Mouse (Mus musculus) megakaryocyte, embryonic 14.5 days (primary cell): ENCODE results near the gene Dst. TPM values are rescaled to one million over a fixed set of nuclear protein-coding genes. Genes with fewer than 3 reads are reported as not detected.

ENCODE experiments used
- H3K27me3 ChIP-seq: replicated peaks from 2 replicates; pipeline ENCODE3; 2012; ENCODE audit warnings: inconsistent platforms
- H3K36me3 ChIP-seq: replicated peaks from 2 replicates; pipeline ENCODE3; 2012; ENCODE audit warnings: low read length, inconsistent platforms, mixed read lengths
- H3K4me1 ChIP-seq: 2 replicates; pipeline ENCODE4 v1.6.1; 2012; ENCODE audit warnings: inconsistent platforms
- H3K4me3 ChIP-seq: replicated peaks from 2 replicates; pipeline ENCODE3; 2012; ENCODE audit warnings: moderate library complexity, mild to moderate bottlenecking, inconsistent platforms
- H3K9me3 ChIP-seq: 2 replicates; pipeline ENCODE4 v1.6.1; 2012; ENCODE audit warnings: inconsistent platforms
- FLI1 ChIP-seq: IDR thresholded peaks from 2 replicates; pipeline ENCODE4 v1.6.1; 2012; ENCODE audit warnings: low read length, inconsistent platforms, mixed read lengths
- GATA1 ChIP-seq: IDR thresholded peaks from 3 replicates; pipeline ENCODE4 v1.6.1; 2012; ENCODE audit warnings: mixed read lengths, low read length, inconsistent platforms, borderline replicate concordance
- polyA plus RNA-seq: library from polyadenylated mRNA; stranded (reverse); fragments of >175 nt; gene quantifications from 2 replicates; pipeline ENCODE4 v1.2.3, GENCODE M21; 2012; ENCODE audit warnings: low replicate concordance; ENCODE audit not compliant: insufficient read depth

Gene Dst
- polyA plus RNA-seq, 1 experiment, result 4.2 TPM

DNA sequence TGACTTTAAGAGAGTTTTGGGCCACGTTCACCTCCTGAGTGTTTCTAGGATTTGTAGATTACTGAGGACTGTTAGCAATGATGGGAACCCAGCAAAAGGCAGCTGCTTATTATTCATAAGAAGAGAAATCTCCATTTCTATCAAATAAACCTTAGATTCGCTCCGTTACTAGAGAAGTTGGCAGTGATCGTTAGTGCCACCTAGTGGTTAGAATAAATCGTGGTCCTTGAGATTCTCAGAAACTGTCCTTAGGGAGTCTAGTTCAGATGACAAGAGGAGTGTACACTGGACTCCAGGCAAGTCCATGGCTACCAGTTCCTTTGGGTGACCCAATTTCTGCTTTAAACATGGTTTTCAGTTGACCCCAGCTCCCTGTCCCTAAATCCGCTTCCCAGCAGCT is 58.3 kb downstream of the Dst start:
- TF ChIP-seq GATA1, result no peak
- TF ChIP-seq FLI1, result no peak
- Histone ChIP-seq H3K27me3 (peaks cover 15% of the 10 kb centered on the region), H3K36me3 (no peaks in the 10 kb centered on the region), H3K4me3 (no peak overlapping the region), H3K9me3 (peaks cover 7% of the 10 kb centered on the region; the same call in 1 of the 2 replicates), H3K4me1 (peaks cover 3% of the 10 kb centered on the region; the same call in 1 of the 2 replicates)

DNA sequence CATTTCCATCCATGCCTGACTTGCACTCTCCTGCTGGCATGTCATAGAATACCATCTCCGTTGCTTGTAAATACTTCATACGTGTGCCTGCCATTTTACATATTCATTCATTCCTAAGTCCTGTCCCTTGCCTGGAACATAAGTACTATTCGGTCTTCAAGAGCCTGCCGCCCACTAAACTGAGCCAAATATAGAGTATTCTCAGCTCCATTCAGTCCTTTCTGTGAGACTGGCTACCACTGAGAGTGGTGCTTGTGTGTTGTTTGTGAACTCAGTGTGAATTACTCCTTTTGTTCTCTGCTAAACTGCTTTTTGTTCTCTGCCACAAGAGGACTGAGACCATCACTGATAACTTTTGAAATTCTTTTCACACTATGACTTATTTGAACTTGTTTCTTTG is 59.2 kb downstream of the Dst start:
- TF ChIP-seq GATA1, result no peak
- Histone ChIP-seq H3K27me3 (peaks cover 18% of the 10 kb centered on the region), H3K4me1 (peaks cover 3% of the 10 kb centered on the region; the same call in 1 of the 2 replicates), H3K9me3 (peaks cover 7% of the 10 kb centered on the region; the same call in 1 of the 2 replicates), H3K36me3 (no peaks in the 10 kb centered on the region), H3K4me3 (no peak overlapping the region)

DNA sequence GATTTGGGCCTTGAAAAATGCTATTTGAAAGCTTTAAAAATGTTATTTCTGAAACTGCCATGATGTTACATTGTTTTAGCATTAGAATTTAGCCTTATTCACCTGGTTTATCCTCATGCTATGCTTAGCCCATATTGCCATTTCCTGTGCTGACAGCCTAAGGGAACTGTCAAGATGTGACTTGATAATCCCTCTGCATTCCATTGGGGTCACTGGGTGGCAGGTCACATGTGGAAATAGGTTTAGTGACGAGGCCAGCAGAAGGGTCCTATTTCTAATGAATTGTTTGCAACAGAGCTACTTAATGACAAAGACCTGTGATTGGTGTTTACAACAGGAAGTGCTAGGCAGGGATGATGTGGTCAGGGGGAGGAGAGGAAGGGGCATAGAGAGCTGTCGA is 61.9 kb downstream of the Dst start:
- no peak overlapping the region for H3K4me3 ChIP-seq
- peaks cover 7% of the 10 kb centered on the region; the same call in 1 of the 2 replicates for H3K9me3 ChIP-seq
- TF ChIP-seq GATA1, result no peak
- no peak for TF ChIP-seq FLI1
- H3K36me3 ChIP-seq, result no peaks in the 10 kb centered on the region
- peaks cover 13% of the 10 kb centered on the region for H3K27me3 ChIP-seq
- peaks cover under 1% of the 10 kb centered on the region; the same call in 1 of the 2 replicates for H3K4me1 ChIP-seq

DNA sequence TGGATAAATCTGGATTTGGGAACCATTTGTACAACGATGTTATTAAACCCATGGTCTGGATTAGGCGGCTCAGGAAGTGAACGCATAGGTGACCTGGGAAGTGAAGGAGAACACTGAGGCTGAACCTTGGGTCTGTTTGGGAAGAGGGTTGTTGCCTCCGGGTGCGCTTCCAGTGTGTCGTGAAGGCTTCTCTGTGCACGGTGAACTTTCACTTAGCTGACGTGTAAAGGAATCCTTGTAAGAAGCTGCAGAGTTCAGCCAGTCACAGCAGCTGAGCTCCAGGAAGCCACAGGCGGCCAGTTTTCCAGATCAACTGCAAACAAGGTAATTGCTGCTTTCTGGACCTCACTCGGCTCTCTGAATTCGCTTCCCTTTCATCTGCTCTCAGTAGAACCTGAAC is 66.4 kb downstream of the Dst start:
- TF ChIP-seq GATA1 (no peak), FLI1 (no peak)
- H3K9me3 ChIP-seq, result no peaks in the 10 kb centered on the region

DNA sequence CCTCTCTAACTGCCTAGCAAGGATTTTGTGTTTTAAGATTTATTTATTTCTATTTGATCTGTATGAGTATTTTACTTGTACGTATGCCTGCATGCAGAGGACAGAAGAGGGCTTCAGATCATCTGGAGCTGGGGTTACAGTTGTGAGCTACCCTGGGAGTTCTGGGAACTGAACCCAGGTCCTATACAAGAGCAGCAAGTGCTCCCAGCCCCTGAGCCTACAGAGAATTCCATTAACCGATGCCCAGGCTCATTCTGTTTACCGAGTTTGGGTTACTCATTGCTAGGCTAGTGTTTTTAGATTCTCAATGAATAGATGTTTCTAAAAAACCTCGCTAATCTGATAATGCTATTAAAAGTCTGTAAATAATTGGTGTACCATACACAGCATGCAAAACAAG is 67.3 kb downstream of the Dst start:
- Histone ChIP-seq H3K9me3 (no peaks in the 10 kb centered on the region), H3K27me3 (peaks cover 5% of the 10 kb centered on the region), H3K36me3 (no peaks in the 10 kb centered on the region), H3K4me1 (no peaks in the 10 kb centered on the region), H3K4me3 (no peak overlapping the region)
- TF ChIP-seq FLI1 (no peak), GATA1 (no peak)

More for the DNA sequence above, 66.4 kb downstream of the Dst start:
- no peaks in the 10 kb centered on the region for H3K4me1 ChIP-seq
- H3K36me3 ChIP-seq, result no peaks in the 10 kb centered on the region
- H3K4me3 ChIP-seq, result no peak overlapping the region
- peaks cover 7% of the 10 kb centered on the region for H3K27me3 ChIP-seq

DNA sequence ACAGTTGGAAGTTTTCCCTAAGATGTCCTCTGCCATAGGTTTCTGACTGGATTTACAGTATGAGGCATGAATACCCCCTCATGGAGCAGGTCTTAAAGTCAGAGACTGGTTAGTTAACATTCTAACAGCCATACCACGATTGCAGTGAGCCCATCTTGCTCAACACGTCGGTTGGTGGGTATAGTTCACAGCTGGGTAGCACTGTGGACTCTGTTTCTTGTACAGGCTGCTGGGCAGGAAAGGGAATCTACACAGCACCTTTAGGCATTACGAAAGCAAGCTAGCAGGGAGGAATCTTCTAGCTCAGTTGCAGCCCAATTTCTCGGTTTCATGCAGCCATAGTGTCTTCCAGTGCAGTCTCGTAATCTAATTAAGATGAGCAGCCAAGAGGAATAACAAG is 69.8 kb downstream of the Dst start:
- no peaks in the 10 kb centered on the region for H3K27me3 ChIP-seq
- no peak overlapping the region for H3K4me3 ChIP-seq
- no peaks in the 10 kb centered on the region for H3K9me3 ChIP-seq
- H3K4me1 ChIP-seq, result no peaks in the 10 kb centered on the region
- H3K36me3 ChIP-seq, result no peaks in the 10 kb centered on the region
- no peak for TF ChIP-seq GATA1
- no peak for TF ChIP-seq FLI1

DNA sequence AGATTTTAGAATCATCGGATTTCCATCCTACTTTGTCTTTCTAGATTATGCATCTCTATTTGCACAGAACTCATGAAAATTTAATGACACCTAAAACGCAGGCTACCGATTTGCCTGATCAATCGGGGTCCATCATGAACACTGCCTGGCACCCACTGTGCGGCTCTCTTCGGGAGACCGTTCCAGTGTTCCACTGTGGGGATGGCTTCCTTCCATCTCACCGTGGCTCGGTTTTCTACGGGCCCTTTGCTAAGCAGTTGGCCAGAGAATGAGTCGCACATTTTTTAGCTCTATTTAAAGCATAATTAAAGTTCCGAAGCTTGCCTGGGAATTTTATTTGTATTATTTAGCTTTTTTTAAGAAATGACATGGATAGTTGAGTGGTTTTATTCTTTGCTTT is 72.4 kb downstream of the Dst start:
- TF ChIP-seq GATA1 (no peak), FLI1 (no peak)
- Histone ChIP-seq H3K9me3 (no peaks in the 10 kb centered on the region), H3K4me3 (no peak overlapping the region), H3K36me3 (no peaks in the 10 kb centered on the region), H3K4me1 (no peaks in the 10 kb centered on the region), H3K27me3 (no peaks in the 10 kb centered on the region)

DNA sequence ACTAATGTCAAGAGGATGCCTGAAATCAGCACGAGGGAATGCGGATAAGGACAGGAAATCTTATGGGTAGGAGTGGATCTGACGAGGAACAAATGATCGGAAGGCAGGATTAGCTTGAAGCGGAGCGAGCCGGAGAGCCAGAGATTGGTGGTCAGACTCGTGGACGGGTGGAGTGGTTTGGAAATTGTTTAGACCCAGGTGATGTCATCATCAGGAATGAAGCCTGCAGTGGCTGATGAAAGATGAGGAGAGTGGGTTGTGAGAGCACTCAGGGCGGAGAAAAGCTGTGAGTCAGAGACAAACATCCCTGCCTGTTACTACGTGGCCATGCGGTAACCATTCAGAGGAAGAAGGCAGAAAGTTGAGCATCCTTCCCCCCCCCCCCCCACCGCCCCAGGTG is 81.6 kb downstream of the Dst start:
- TF ChIP-seq GATA1 (no peak), FLI1 (no peak)

DNA sequence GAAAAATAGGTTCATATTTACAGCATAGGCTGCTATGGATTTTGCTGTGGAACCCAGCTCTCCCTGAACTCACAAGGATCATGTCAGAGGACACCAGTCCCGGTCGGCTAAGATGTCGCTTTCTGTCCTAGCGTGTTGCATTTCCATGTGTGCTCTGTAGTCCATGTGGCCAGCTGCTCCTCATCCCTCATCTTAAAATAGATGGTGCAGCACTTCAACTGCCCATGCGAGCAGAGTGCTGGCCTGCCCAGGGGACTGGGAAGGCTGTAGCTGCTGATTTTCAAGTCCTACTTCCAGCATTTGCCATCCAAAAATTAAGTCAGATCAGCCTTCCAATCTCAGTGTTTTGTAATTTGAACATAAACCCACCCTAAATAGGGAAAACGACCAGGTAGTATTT is 83.0 kb downstream of the Dst start:
- Histone ChIP-seq H3K4me3 (no peak overlapping the region), H3K9me3 (no peaks in the 10 kb centered on the region), H3K27me3 (peaks cover 13% of the 10 kb centered on the region), H3K4me1 (peaks cover 7% of the 10 kb centered on the region), H3K36me3 (no peaks in the 10 kb centered on the region)
- no peak for TF ChIP-seq GATA1

More for the DNA sequence above, 81.6 kb downstream of the Dst start:
- peaks cover 13% of the 10 kb centered on the region for H3K27me3 ChIP-seq
- H3K4me3 ChIP-seq, result no peak overlapping the region
- peaks cover 7% of the 10 kb centered on the region for H3K4me1 ChIP-seq
- H3K9me3 ChIP-seq, result no peaks in the 10 kb centered on the region
- H3K36me3 ChIP-seq, result no peaks in the 10 kb centered on the region

DNA sequence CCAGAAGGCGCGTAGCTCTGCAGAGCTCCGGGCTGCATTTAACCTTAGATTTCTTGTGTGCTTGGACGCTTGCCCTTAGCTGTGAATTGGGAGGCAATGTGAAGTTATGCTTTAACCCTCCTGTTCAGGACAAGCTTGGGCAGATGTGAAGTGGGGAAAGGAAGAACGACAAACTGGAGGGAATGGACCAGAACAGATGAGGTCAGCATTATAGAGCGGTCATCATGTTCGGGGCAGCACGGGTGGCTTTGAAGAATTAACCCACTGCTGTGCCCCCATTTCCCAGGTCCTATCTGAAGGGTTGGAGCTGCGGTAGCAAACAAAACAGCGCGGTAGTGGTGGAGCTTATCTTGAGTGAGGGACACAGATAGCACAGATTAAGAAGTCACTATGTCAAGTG is 84.8 kb downstream of the Dst start:
- Histone ChIP-seq H3K9me3 (no peaks in the 10 kb centered on the region), H3K36me3 (no peaks in the 10 kb centered on the region), H3K4me1 (peaks cover 7% of the 10 kb centered on the region), H3K27me3 (peaks cover 13% of the 10 kb centered on the region), H3K4me3 (no peak overlapping the region)
- TF ChIP-seq GATA1 (no peak), FLI1 (no peak)

DNA sequence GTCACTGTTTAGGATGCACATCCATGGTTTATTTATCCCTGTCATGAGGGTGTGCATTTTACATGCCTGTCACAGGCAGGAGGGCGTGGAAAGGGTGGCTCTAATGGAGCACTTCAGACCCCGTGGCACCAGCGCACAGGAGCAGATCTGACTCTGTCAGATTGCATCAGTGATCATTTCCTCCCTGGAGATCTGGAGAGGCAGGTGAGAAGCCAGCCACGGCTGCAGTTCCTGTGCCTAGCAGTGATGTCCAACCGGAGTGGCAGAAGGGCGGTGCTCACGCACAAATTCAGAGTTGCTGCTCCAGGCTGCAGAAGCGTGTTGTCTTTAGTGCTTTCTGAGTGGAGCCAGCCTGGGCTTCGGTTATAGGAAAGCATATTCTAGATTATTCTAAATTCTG is 86.2 kb downstream of the Dst start:
- TF ChIP-seq FLI1 (no peak), GATA1 (no peak)
- Histone ChIP-seq H3K4me3 (no peak overlapping the region), H3K4me1 (peaks cover 7% of the 10 kb centered on the region), H3K27me3 (peaks cover 13% of the 10 kb centered on the region), H3K9me3 (no peaks in the 10 kb centered on the region), H3K36me3 (no peaks in the 10 kb centered on the region)
